Mouse (Mus musculus) retina, postnatal 1 day (tissue): Measurements from ENCODE around the gene Skor1.

Experiments used
- DNase-seq: peaks from one replicate; pipeline ENCODE4 v3.0.0-alpha.2; 2012

Gene Skor1

DNA sequence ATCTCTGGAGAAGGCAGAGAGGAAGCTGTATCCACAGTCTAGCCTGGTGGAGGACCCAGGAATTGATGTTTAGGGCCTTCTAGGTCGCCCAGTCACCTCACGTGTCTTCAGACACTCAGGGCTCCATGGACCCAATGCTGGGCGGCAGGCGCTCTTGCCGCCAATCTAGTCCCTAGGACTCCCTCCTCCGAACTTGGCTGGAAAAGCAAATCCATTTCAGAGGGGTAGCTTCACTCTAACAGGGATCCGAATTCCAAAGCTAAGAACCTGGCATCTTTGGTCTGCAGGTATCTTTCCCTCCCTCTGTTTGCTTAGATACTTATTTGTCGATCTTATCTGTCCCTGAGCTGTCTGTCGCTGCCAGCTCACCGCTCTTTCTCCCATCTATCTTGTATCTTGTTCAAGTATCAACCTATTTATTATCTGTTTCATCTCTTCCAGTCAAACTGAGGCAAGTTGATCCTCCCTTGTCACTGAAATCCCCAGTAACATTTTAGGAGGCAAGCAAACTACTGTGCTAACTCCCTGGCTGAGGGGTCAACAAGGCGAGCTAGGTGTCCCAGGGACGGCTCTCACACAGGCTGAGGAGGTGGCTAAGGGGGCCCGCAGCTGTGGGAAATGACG, 863 bp downstream of the Skor1 start:
- DNase-seq, result peak; percentile 34

DNA sequence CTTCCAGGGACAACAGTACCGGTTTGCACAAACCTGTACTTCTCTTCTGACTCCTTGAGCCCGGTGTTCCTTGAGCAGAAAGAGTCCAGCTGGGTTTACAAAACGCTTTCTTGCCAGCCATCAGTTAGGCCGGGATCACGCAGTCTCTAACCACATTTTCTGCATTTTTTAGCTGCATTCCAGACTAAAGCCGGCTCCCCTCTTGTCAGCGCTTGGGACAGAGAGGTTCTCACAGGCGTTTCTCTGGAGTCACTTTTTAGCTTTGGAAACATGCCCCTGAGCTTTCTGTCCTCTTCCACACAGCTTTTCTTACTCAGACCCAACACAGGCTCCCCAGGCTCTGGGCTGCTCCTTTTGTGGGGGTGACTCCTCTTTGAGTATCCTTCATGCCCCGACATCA, 1.5 kb downstream of the Skor1 start:
- no peak for DNase-seq

DNA sequence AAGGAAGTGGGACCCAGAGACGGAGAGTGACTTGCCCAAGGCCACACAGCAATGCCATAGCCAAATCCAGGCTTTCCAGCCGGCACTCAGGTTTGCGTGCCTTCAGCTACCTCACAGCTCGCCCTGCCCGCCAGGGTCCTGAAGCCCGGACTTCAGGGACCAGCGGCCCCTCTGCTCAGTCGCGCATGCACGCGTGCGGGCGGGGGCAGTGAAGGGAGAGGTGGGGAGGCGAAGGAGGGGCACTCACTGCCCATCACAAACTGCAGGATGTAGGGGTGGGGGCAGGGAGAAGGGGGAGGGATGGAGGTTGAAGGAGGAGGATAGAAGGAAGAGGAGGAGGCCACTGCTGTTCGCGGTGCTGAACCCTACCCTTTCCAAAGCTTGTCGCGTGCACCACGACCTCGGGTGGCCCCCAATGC, 1.9 kb downstream of the Skor1 start:
- DNase-seq, result peak; percentile 40

DNA sequence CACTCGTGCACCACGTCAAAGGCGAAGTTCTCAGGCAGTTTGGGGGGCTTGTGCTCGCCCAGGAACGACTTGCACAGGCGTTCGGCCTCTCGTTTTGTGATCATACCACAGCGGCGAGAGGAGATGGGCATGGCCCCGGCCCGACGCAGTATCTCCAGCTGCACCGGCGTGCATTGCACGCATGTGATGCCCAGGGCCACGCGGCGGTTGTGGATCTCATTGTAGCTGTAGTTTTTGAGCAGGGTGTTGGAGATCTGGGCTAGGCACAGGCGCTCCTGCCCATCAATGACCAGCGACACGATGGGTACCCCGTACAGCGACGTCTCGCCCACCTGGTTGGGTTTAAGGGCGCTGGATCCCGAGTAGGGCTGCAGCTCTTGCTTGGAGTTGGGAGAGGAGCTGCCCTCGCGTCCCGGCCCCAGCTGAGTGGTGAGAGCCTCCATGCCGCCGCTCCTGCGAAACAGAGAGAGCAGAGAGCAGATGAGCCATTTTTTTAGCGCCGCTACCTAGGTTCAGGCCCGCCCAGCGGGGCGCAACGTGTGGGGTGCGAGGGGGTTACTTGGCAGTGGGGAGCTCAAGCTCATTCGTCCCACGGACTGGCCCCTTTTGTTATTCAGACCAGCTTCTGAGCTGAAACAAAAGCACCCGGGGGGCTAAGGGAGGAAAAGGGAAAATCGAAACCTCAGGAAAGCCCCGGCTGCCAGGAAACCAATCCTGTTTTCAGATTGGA, 2.5 kb downstream of the Skor1 start:
- peak; percentile 42 for DNase-seq

DNA sequence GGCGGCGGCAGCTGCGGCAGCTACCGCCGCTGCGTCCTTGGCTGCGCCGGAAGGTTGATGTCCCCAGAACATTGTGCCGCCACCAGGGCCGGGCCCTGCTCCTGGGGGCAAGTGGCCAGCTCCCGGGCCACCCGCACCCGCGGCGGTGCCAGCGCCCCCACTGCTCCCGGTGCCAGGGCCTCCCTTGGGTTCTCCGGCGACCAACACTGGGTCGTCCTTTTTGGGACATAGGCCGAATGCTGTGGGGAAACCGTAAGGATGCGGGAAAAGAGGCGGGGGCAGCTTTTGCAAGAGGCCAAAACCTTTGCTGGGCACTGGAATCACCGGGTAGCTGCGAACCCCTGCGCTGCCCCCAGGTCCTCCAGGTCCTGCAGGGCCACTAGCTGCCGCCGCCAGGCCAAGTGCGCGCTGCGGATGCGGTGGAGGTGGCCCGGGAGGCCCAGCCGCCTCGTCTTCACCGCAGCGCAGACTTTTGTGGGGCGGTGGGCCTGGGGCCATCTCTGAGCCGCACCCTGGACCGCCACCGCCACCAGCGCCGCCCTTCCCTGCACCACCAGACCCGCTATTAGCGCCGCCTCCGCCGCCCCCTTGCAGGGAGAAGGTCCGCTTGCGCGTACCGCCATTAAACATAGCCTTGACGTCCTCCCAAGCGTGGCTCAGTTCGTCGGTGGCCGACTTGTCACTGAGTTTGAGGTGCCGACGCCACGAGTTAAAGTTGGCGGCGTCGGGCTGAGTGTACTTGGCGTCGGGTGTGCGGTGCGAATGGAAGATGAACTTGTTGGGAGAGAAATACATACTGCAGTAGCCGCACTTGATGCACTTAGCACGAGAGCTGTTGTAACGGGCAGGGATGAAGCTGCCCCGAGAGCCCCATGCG, 3.3 kb downstream of the Skor1 start:
- peak; percentile 45 for DNase-seq

DNA sequence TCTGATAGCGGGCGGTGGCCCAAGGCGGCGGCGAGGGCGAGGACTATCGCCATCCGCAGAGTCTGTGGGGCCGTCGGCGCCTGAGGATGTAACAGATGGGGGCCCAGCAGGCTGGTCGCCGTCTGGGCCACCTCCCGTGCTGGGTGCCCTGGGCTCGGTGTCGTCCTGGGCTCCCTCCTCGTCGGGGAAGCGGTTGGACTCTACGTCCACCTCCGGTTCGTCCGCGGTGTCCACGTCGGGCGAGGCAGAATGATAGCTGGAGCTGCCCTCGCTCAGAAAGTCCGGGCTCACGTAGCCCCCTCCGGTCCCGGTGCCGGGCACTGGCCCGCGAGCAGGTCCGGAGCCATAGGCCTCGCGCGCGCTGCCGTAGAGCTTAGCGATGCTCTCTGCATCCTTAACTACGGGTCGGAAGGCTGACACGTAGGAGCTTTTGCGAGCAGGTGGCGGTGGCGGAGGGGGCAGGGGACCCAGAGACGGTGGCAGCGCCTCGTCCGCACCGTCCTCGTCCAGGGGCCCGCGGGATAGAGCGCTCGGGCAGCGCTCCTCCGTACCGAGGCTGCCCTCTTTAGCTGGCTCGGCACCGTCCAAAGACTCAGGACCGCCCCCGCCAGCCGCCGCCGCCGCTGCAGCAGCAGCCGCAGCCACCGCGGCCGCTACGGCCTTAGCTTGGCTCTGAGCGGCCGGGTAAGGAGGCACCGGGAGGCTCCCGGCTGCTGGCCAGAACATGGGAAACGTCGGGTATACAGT, 4.1 kb downstream of the Skor1 start:
- peak; percentile 44 for DNase-seq

DNA sequence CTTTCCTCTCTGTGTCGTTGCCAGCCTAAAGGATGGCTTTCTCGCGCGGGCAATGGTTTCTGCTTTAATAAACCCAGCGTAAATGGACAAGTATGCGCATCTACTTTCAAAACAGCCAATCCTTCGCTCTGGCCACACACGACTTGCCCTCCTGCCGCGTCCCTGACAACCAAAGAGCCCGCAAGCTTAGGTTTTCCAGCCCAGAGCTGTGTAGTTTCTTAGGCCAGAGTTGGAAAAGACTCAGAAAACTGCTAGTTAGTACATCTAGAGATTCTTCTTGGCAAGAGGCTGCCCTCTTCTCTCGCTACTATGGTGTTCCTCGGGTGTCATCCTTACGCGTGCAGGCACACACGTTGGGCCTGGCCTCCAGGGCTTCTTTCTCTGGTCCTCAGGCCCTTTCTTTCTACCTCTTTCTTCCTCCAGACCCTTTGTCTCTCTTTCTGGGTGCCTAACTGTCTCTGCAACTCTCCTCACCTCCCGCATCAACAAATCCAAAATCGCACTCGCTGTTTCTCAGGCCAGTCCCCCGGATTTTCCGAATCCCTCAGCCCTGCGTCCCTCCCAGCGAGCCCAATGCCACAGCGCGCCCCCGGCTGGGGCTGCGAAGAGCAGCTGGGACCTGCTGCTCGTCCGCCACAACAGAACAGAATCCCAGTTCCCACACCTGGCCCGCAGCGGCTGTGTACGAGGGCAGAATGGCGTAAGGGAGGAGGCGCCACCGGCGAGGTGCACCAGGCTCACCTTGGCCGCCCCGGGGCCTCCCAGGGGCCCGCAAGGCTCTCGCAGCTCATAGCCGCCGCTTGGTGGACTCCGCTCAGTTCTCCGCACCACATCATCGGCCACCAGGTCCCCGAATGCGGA, 4.9 kb downstream of the Skor1 start:
- DNase-seq, result peak; percentile 27

DNA sequence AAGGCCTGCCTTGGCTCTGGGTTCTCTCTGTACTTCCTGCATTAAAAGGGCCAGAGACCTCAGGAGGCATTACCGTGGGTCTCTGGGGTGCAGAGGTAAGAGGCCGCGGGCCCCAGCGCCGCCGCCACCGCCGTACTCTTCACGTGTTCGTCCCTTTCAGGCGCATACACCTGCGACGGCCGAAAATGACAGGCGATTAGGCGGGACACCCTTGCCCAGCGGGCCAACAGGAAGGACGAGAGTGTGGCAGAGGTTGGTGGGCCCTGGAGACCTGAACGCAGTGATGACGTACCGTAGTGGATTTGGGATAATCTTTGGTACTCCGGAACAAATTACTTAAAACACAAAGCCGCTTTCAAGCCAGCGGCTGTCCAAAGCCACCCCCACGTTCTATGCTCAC, 5.5 kb downstream of the Skor1 start:
- no peak for DNase-seq

DNA sequence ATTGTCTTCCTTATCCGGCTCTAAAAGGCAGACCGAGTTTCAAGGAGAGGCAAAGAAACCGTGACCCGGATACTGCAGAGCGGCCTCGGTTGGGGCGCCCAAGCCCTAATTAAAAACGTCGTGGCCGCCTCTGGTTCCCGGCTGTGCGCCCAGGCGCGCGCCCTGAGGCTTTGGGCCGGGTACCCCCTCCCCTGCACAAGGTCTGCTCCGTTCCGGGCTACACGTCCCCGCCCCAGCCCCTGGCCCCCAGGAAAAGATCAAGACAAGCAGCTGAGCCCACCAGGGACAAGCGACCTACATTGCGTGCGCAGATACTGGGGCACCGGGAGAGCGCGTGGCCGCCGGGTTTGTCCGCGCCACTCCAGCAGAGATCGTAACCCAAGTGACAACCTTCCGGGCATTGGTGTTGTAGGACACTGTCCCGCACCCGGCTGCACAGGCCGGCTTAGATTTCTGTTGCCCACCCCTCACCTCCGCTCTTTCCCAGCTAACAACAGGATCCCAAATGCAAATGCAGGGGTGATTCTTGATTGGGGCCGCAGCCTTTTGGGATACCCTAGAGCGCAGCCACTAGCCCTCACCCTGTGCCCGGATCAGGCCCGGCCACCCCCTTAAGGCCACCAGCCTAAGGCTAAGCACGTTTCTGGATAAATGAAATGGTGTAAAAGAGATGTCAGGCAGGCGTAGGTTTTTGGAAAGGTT, 6.3 kb downstream of the Skor1 start:
- DNase-seq, result peak; percentile 63

DNA sequence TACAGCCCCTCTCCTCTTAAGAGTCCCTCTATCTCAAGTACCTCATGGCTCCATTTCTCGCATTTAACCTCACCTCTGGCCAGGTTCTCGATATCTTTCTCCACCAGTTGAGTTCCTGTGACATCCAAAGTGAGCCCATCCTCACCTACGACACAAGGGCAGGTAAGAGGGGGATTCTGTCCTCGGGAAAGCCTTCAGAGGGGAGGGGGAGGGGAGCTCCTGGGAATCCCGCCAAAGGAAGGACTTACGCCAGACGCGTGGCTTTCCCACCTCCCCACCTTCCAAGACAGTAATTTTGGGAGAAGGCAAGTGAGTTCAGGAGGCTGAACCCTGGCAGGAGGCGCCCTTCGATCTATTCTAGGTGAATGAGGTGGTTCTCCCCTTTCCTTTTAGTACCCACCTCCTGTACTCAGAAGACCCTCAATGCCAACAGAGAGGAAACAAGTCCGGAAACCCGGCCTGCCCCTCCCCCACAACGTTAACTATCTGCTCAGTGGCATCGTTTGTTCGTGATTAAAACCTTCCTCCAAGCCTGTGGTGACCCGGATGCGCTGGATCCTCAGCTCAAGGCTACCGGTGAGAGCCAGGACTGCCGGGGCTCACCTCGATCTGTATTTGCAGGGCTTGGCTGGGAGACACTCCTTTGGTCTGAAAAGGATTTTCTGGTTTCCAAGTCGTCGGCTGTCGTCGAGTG, 7.0 kb downstream of the Skor1 start:
- DNase-seq, result peak; percentile 43

DNA sequence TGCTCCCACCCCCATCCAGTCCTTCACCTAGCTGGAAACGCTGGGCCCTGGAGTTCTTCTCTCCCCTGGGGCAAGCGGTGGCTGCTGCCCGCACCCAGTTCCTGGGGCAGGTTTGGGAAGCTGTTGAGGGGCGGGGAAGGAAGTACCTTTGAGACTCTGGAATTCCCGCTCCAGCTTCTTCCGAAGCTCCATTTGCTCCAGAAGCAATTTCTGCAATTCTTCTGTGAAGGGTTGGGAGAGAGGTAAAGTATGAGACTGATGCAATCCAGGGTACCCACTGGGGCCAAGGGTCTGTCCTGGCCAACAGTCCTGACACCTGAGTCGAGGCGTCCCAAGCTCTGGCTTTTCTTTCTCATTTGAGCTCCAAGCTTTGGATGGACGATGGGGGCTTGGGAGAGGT, 8.6 kb downstream of the Skor1 start:
- DNase-seq, result no peak

DNA sequence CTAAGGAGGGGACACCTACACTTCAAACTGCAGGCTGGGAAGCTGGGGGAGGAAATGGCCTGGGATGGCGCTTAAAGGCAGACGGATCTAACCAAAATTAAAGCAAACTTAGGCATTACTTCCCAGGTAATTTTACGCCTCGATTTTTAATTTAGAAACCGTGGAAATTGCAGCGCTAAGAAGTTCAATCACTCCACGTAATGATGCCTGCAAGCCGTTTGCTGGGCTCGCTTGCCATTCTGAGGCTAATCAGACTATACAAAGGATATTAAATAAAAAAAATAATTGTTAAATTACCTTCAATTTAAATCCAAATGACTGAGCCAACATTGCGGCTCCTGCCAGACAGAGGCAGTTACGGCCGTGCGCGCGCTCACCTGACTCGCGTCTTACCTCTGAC, 9.1 kb downstream of the Skor1 start:
- DNase-seq, result no peak

DNA sequence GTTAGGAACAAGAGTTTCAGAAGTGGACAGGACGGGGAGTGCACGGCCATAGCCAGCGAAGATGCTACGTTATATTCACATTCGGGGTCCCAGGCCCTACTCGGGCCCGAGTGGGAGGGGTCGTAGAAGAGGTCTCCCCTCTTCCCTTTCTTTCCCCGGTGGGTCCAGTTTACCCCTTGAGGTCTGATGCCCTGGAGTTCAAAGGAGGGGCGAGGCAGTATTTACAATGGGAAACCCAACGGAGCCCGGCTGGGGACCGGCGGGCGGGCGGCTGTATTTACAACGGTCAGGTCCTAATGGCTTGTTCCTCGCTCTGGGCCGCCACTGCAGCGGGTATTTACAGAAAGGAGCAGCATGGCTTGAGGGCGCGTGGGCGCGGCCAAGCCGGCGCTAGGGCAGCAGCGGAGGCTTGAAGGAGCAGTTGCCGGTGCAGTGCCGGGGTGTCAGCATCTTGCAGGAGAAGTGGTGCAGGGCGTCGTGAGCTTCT, 10.2 kb downstream of the Skor1 start:
- peak; percentile 61 for DNase-seq

DNA sequence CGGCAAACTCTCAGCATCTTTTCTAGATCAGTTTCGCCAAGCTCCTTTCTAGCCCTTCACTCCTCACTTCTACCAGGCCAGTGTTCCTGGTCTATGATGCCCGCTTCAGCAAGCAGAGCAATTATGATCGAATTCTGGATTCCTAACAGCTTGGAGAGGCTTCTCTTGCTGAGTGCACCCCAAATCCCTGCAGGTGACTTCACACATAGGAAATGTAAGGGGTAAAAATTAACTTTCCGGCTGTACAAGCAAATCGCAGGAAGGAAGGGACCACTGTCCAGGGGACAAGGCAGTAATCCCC, 11.2 kb downstream of the Skor1 start:
- peak; percentile 18 for DNase-seq

DNA sequence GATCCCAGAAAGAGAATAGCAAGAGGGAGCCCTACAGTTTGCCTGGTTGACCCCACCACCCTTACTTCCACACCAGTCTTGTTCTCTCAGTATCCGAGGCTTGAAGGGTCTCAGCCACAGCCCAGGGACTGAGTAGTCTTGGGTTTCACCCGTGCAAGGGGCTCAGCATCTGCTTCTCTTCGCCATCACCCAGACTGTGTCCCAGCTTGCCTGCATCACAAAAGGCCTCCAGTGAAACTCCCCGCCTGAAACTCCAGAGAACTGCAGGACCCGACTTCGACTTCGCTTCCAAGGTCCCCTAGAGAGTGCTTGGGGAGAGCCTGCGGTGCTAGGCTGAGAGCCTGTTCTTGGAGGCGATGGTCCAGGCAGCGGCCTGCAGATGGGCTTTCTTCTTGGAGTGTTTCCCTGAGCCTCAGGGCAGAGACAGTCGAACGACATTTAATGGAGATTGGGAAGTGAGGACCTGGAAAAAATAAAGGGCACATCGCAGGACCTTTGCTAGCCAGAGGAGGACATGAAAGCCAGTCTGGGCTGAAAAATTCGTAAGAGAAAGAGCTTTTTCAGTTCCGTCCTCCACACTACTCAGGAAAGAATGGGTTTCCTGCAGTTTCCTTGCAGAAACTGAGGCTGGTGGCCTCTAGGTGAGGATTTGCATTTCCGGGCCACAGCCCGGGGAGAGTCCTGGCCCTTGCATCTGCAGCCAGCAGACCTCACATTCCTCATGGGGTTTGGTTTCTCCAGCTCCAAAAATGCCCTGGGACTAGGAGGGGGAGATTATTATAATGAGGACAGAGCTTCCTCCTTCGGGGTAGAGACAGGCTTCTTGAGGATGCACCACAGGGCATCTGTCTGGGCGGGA, 11.8 kb downstream of the Skor1 start:
- peak; percentile 27 for DNase-seq

DNA sequence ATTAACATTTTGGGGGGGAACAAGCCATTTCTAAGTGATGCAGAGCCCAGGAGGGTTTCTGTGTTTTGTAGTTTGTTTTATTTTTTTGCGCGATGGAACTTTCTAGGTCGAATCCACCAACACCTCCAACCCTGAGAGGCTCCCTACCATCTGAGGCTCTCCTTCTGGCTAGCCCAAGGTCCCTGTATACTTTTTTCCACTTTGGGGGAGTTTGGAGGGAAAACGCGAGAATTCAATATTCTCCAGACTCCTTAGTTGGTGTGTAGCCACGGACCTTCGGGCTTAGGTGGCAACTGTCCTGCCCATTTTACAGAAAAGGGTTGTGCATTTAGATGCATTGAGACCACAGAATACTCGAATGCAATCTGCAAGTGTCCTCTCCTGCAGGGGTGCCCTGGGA, 12.5 kb downstream of the Skor1 start:
- DNase-seq, result peak; percentile 20

DNA sequence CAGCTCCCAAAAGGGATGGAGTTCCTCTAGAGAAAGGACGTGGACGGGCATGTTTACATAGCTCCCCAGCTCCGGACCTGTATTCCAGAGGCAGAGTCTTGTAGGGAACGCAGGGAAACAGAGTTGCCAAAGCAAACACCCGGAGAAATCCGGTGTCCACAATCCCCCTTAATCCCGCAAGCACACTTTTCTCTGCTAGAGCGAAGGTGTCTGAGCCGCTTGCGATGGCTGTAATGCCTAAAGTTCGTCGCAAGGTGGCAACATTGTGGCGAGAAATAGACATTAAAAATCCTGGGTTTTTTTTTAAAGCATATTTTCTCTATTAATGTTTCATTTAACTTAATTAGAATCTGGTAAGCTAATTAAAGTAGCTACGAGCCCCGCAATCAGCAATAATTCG, 13.0 kb downstream of the Skor1 start:
- peak; percentile 78 for DNase-seq

DNA sequence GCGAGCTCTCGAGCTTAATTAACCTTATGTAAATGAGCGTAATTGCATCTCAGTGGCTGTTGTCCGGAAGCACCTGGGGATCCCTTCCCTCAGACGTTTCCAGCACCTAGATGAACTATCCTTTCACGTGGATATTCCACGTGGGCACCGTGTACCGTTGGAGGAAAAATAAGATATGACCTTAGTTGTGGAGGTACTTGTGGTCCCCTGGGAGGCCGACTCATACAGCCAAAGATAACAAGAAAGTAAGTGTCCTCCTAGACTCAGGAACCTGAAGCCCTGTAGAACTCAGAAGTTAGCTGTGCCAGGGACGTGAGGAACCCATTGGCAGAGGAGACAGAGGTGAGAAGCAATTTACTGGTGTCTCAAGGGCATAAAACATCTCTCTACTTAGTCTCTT, 13.4 kb downstream of the Skor1 start:
- no peak for DNase-seq

DNA sequence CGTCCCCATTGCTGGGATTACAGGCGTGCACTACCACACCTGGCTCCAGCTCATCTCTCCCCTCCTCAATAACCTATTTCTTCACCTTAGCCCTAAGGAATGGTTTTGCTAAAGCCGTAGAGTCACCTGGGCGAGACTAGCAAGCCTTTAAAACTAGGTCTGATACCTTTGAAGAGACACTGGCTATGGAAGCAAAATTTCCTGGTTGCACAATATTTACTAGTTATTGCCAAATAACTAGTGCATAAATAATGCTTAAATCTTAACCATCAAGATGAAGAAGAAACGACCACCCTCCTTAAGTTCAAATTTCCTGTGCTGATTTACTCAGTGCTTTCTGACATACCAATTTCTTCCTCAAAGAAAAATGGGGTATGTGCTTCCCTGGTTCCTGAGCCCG, 15.1 kb downstream of the Skor1 start:
- no peak for DNase-seq
